Mouse (Mus musculus) B cell, adult 62 days (primary cell): ENCODE measurements around the gene Icmt. TPM values are rescaled to one million over a fixed set of nuclear protein-coding genes. Genes with fewer than 3 reads are reported as not detected.

Experiments used
- total RNA-seq: library from RNA; stranded (reverse); gene quantifications from 4 replicates; pipeline ENCODE4 v1.2.4, GENCODE M21; 2023

Icmt gene
- total RNA-seq, result 25.4 to 30.7 TPM (median 26.1 TPM) in 4 replicates

DNA sequence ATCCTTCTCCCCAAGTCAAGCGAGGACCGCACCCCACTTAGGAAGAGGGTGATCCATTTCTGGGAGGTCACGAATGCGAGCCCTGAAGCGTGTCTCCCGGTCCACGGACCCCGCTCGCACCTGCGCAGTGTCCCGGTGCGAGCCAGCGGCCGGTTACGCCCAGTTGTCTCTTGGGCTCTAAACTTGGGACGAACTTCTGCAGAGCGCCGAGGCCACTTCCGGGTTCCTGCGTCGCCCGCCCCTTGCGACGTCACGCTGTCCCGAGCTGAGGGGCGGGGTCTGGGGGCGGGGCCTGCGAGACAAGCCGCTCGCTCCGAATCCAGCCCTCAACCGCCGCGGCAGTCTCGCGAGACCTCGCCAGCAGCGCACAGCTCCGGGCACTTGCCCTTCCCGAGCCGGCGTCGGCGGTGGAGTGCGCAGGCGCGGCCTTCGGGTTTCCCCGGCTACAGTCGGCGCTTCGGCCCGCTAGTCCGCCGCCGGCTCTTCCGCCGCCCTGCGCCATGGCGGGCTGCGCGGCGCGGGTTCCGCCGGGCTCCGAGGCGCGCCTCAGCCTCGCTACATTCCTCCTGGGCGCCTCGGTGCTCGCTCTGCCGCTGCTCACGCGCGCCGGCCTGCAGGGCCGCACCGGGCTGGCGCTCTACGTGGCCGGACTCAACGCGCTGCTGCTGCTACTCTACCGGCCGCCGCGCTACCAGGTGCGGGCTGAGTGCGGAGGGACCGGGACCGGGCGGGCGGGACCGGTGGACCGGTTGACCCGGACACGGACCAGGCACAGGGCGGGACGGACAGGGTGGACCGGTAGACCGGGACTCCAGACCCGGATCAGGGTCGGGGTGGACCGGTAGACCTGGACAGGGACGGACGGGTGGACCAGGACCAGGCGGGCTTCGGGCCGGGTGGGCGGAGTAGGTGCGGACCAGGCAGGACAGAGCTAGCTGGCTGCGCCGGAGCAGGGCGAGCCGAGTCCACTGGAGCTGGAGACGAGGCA lies at the start of gene Icmt:
Gene Icmt, plus strand, starts transcription at position 354 of the 988 bp plus-strand sequence.

DNA sequence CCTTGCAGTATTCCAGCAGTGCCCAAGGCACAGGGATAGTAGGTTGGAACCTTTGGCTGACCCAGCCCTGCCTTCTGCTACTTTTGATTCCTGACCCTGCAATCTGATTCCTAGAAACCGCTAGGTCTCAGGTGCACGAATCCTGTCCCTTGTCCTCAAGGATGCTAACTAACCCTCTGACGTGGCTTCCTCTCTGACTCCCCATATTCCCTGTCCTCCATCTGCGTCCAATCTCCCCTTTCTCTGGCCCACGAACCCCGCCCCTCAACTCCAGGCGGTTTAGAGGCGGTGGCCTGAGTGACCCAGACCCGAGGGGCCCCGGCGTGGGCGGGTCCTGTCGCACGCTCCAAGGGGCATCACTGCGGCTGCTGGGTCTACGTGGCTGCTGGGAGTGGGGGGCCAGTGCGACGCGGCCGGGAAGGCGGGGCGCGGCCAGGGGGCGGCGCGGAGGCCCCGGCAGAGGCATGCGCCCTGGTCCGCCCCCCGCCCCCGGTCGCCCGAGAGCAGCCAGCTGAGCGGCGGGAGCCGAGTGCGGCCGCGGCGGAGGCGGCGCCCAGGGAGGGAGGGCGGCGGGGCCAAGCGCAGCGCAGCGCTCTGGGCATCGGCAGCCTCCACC lies 23.3 kb upstream of the Icmt start, which contains the start of gene Gpr153:
Gene Gpr153, plus strand, starts transcription at position 612 of the 616 bp plus-strand sequence.

DNA sequence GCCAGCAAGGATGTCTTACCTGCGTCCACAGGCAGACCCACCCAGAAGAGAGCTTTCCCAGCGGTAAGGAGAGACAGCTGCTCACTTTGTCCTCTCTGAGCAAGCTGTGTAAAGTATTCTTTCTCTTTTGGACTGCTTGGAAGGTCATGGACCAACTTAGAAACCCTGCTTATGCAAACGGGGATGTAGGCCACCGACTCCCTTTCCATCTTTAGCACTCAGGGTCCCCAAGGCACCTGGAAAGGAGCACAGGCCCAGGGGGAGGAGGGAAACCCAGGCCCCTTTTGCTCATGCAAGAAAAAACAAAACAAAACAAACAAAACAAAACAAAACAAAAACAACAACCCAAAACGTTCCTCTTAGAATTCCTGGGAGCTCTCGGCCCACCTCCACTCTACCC lies 5.5 kb upstream of the Icmt start, which contains the start of gene Hes3:
Gene Hes3, minus strand, starts transcription at position 101 of the 400 bp plus-strand sequence.

DNA sequence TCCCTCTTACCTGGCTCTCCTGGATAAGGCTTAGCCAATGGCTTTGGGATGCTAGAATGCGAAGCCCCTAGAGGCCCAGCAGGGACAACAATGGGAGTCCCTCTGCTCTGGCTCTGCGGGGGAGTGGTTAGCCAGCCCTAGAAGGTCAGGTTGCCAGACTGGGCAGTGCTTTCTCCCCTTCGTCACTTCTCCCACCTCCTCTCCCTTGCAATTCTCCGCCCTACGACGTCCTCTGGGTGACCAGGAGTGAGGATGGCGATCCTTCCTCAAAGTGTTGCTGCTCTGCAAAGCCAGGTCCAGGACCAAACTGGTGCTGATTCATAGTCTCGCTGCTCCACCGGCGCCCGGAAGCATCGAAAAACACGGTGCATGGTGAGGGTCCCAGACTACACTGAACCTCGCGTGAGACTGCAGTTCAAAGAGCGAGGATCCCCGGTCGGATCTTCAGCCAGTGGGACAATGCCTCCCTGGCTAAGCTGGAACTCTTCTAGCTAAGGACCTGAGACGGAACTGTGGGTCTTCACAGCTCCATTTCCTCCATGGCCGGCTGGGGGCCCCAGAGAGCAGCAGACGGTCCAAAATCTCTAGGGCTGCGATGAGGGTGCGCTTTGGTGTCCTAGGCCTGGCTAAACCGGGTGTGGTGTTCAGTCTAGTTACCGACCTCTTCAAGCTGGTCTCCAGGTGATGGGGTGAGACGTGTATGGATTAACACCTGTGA lies 21.6 kb downstream of the Icmt start, which contains the start of gene Rnf207:
Gene Rnf207, minus strand, starts transcription at position 477 of the 718 bp plus-strand sequence.

DNA sequence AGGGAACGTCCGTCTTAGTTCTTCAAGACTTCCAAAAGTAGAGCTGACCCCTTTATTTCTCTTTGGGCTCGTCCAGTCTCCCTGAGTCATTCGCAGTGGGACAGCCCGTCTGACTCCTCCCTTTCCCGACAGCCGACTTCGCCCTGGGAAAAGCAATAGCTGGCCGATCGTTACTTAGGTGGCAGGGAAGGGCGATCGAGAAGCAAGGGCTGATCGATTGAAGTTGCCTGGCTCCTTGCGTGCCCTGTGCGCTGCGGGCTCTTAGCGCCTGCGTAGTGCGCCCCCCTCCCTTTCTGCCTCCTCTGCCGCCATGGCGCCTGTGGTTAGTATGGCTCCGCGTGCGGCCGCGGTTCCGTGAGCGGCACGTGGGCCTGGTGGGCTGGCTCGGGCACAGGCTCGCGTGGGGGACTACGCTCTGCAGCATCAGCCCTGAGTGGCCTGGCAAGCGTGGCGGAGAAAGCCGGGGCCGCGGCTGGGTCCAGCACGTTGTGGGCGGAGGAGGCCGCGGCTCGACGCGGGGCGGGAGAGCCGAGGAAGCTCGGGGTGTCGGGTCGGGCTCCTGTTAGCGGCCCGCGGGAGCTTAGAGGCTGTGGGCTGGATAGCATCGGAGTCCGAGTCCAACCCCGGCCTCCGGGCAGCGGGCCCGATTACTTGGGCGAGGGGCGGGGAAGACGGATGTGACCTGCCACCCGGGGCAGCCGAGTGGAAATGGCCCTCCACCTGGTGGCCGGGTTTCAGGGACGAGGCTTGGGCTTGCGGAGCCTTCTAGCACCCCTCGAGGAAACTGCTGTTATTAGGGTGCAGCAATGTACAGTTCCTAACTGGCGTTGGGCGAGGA lies 28.8 kb downstream of the Icmt start, which contains the start of gene Rpl22:
Gene Rpl22, plus strand, starts transcription at position 169 of the 838 bp plus-strand sequence.

DNA sequence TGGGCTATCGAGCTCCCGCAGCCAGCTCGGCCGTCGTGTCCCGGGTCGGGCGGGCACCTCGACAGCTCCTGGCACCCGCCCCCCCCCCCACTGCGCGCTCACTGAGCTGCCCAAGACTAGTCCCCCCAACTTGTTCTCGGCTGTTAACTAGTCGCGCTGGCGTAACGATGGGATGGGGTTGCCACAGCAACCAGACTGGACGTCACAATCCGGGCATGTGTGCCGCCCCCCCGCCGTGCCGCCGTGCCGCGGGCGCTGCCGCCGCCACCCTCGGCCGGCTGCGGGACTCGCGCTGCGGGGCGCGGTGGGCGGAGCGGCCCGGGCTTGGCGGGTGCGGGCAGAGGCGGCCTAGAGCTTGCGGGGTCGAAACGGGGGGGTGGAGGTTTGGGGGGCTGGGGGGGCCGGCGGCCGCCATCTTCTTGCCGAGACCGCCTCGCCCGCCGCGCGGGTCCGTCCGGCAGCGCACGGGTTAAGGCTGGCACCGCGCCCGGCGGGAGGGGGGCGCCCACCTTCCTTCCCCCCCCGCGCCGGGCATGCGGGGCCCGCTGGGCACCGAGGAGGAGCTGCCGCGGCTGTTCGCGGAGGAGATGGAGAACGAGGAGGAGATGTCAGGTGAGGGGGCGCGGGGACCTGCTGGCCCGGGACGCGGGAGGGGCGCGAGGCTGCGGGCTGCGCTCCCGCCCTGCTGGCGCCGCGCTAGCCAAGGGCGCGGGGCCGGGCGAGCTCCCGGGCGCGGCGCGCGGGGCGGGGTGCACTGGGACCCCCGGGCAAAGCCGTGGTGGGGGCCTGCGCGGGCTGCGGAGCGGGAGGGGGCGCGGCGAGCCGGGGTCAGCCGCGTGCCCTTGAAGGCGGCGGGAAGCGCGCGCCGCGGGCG lies 41.6 kb downstream of the Icmt start, which contains the start of gene Chd5:
Gene Chd5, plus strand, starts transcription at position 233 of the 874 bp plus-strand sequence.

Other genes starting within 250 kb of the Icmt start
- 1.5 to 5.8 TPM (median 3.5 TPM) in 4 replicates for gene Plekhg5, start 224.7 kb upstream of the Icmt start, total RNA-seq
- gene Tnfrsf25, start 181.3 kb upstream of the Icmt start, total RNA-seq, result 0.56 TPM in 1 of 4 replicates, not detected in the others
- 0.92 to 1.9 TPM (median 1.4 TPM) in 4 replicates for gene Espn, start 144.9 kb upstream of the Icmt start, total RNA-seq
- gene Hes2, start 138.4 kb upstream of the Icmt start, total RNA-seq, result not detected in 4 replicates
- gene Acot7, start 119.1 kb upstream of the Icmt start, total RNA-seq, result 2.1 to 4.7 TPM (median 3.1 TPM) in 4 replicates
- gene Gpr153, start 23.0 kb upstream of the Icmt start, total RNA-seq, result not detected in 4 replicates
- not detected in 4 replicates for gene Hes3, start 5.6 kb upstream of the Icmt start, total RNA-seq
- 0.18 TPM in 1 of 4 replicates, not detected in the others for gene Rnf207, start 21.8 kb downstream of the Icmt start, total RNA-seq
- 868 to 926 TPM (median 883 TPM) in 4 replicates for gene Rpl22, start 28.5 kb downstream of the Icmt start, total RNA-seq
- gene Chd5, start 41.4 kb downstream of the Icmt start, total RNA-seq, result 0.12 to 1.1 TPM (median 0.97 TPM) in 3 of 4 replicates, not detected in the other
- gene Nphp4, start 179.5 kb downstream of the Icmt start, total RNA-seq, result 2.7 to 4.8 TPM (median 3.3 TPM) in 4 replicates
- gene Kcnab2, start 180.6 kb downstream of the Icmt start, total RNA-seq, result 77.8 to 91.7 TPM (median 87.7 TPM) in 4 replicates